Mouse (Mus musculus): ENCODE measurements around the gene Med26.
A peak's percentile ranks its signal among the peaks of the same experiment; 100 is the strongest.

Med26 gene

GRCm38 (mm10) chr8:72547802-72548643 lies at the start of gene Med26:
Gene Med26, minus strand, starts transcription at chr8:72548270.
- peak; percentile 99 for DNase-seq (ENCODE audit: low read depth, low spot score)

GRCm38 (mm10) chr8:72590198-72590597 lies 42.1 kb upstream of the Med26 start:
- no peak for DNase-seq (ENCODE audit: low read depth, low spot score)

GRCm38 (mm10) chr8:72589286-72589685 lies 41.2 kb upstream of the Med26 start:
- DNase-seq (ENCODE audit: low read depth, low spot score) = peak; percentile 87

- no peak for DNase-seq (ENCODE audit: low read depth, low spot score)
Measured at GRCm38 (mm10) chr8:72588865-72589264, 40.8 kb upstream of the Med26 start.

GRCm38 (mm10) chr8:72587806-72588205 lies 39.7 kb upstream of the Med26 start:
- no peak for DNase-seq (ENCODE audit: low read depth, low spot score)

- no peak for DNase-seq (ENCODE audit: low read depth, low spot score)
Measured at GRCm38 (mm10) chr8:72584390-72584789, 36.3 kb upstream of the Med26 start.

GRCm38 (mm10) chr8:72583056-72583771 lies 35.1 kb upstream of the Med26 start:
- DNase-seq (ENCODE audit: low read depth, low spot score) = no peak

GRCm38 (mm10) chr8:72579374-72579773 lies 31.3 kb upstream of the Med26 start:
- no peak for DNase-seq (ENCODE audit: low read depth, low spot score)

- no peak for DNase-seq (ENCODE audit: low read depth, low spot score)
Measured at GRCm38 (mm10) chr8:72577941-72578340, 29.9 kb upstream of the Med26 start.

- DNase-seq (ENCODE audit: low read depth, low spot score) = no peak
Measured at GRCm38 (mm10) chr8:72577266-72577665, 29.2 kb upstream of the Med26 start.

GRCm38 (mm10) chr8:72575915-72576314 lies 27.8 kb upstream of the Med26 start:
- no peak for DNase-seq (ENCODE audit: low read depth, low spot score)

- no peak for DNase-seq (ENCODE audit: low read depth, low spot score)
Measured at GRCm38 (mm10) chr8:72573450-72573849, 25.4 kb upstream of the Med26 start.

- DNase-seq (ENCODE audit: low read depth, low spot score) = no peak
Measured at GRCm38 (mm10) chr8:72572507-72572906, 24.4 kb upstream of the Med26 start.

GRCm38 (mm10) chr8:72571611-72572473 lies 23.8 kb upstream of the Med26 start, which contains the start of gene Tmem38a:
Gene Tmem38a, plus strand, starts transcription at chr8:72572055.
- peak; percentile 55 for DNase-seq (ENCODE audit: low read depth, low spot score)

- peak; percentile 98 for DNase-seq (ENCODE audit: low read depth, low spot score)
Measured at GRCm38 (mm10) chr8:72570633-72571610, 22.9 kb upstream of the Med26 start, which contains the start of gene Smim7. Gene Smim7, minus strand, starts transcription at chr8:72571088.

- no peak for DNase-seq (ENCODE audit: low read depth, low spot score)
Measured at GRCm38 (mm10) chr8:72565970-72566369, 17.9 kb upstream of the Med26 start.

GRCm38 (mm10) chr8:72561111-72561689 lies 13.1 kb upstream of the Med26 start:
- no peak for DNase-seq (ENCODE audit: low read depth, low spot score)

GRCm38 (mm10) chr8:72555770-72556169 lies 7.7 kb upstream of the Med26 start:
- no peak for DNase-seq (ENCODE audit: low read depth, low spot score)

- no peak for DNase-seq (ENCODE audit: low read depth, low spot score)
Measured at GRCm38 (mm10) chr8:72549314-72549892, 1.3 kb upstream of the Med26 start.
